ENCODE assay signal across 23 mouse cellular contexts in the genomic region with DNA sequence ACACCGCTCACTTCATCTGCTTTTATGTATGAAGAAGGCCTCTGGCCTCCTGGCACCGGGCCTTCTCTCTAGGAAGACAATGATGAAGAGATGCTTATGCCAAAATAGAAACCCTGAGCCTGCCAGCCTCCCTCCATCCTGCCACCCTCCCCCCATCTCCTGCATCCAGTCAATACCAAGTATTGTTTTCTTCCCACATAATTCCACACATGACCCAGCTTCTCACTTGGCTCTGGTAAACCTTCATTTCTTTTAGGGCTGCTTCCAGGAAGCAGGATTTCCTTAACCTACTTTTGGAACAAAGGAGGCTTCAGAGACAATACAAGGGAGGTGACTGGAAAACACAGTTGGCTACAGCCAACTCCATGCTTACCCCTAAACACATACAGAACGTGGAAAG. TPM values are rescaled to one million over a fixed set of nuclear protein-coding genes. Genes with fewer than 3 reads are reported as not detected.
DNase-seq lines count a peak whose midpoint lies in the region; ATAC-seq and TF ChIP-seq lines count a peak whose summit lies in the region.
"Had no signal": no experiment of that assay in that cellular context is flagged by ENCODE, and none has a peak within 500 bp of the region (broad histone marks: within the 10 kb centered on the region; RNA-seq: fewer than 3 reads in every experiment).

A gene (minus strand): TSS at position 21 of the 400 bp plus-strand sequence.

- no peak for TF ChIP-seq EP300 in heart, adult 2 months (IDR thresholded peaks at IDR 0.05; ENCODE audit: insufficient read depth, low read depth, low read length)

- peak within 1 kb of the TSS; percentile 87 for H3K27ac ChIP-seq in heart, adult 2 months
- H3K27ac ChIP-seq in heart, embryonic 12.5 days (ENCODE audit: poor library complexity, severe bottlenecking) = no peak within 1 kb of the TSS
- H3K27ac ChIP-seq: forebrain, embryonic 12.5 days; hindbrain, embryonic 12.5 days; layer of hippocampus, adult 2 months; lung, embryonic 15.5 days; midbrain, embryonic 10.5 days; stomach, postnatal 0 days had no signal

- H3K27me3 ChIP-seq in heart, adult 2 months (ENCODE audit: control insufficient read depth, insufficient read depth, low read length) = no peaks in the 10 kb centered on the region
- H3K27me3 ChIP-seq in heart, embryonic 12.5 days (replicated peaks) = no peaks in the 10 kb centered on the region
- H3K27me3 ChIP-seq: forebrain, embryonic 12.5 days; hindbrain, embryonic 12.5 days; lung, embryonic 15.5 days had no signal

- no peak within 1 kb of the TSS for H3K4me2 ChIP-seq in heart, embryonic 12.5 days
- H3K4me2 ChIP-seq: forebrain, embryonic 12.5 days; hindbrain, embryonic 12.5 days; lung, embryonic 15.5 days had no signal

- WGBS in heart, adult 2 months = 35% methylated on average over 3 of the region's 3 CpGs
- WGBS in heart, embryonic 12.5 days = 53% methylated on average over 3 of the region's 3 CpGs

- H3K36me3 ChIP-seq in heart, adult 2 months (ENCODE audit: control insufficient read depth, insufficient read depth, low read length) = peaks cover 2% of the 10 kb centered on the region; the same call in 1 of the 2 replicates
- H3K36me3 ChIP-seq in heart, embryonic 12.5 days = no peaks in the 10 kb centered on the region
- H3K36me3 ChIP-seq: forebrain, embryonic 12.5 days; hindbrain, embryonic 12.5 days; lung, embryonic 15.5 days; midbrain, embryonic 10.5 days had no signal

- DNase-seq in heart, adult 2 months = peak; percentile 33 to 43
- DNase-seq in kidney, postnatal 4 days = peak; percentile 14 to 30
- no peak for DNase-seq in kidney, adult 11 months
- DNase-seq in Muller cell, postnatal 12 days (ENCODE audit: inconsistent ontology term) = peak; percentile 22
- DNase-seq in heart, postnatal 10 days = peak; percentile 24 to 32
- no peak for DNase-seq in ovary, adult 18-20 months (ENCODE audit: low spot score)
- DNase-seq: B cell, adult 2 months; cerebellum, adult 9-10 months; gastrocnemius, postnatal 10 days; layer of hippocampus, postnatal 36 days; liver; retina, postnatal 1 day had no signal

- no peak for ATAC-seq in heart, embryonic 12.5 days (ENCODE audit: insufficient number of reproducible peaks, low FRiP score)

- H3K4me3 ChIP-seq in heart, adult 2 months = no peak within 1 kb of the TSS
- H3K4me3 ChIP-seq in heart, embryonic 12.5 days = no peak within 1 kb of the TSS
- H3K4me3 ChIP-seq: forebrain, embryonic 12.5 days; hindbrain, embryonic 12.5 days; layer of hippocampus, adult 2 months; lung, embryonic 15.5 days; midbrain, embryonic 10.5 days had no signal

- no peak for TF ChIP-seq POLR2A in heart, adult 2 months (IDR thresholded peaks at IDR 0.05; ENCODE audit: insufficient read depth, low read depth, low read length)

- H3K79me2 ChIP-seq in heart, adult 2 months (replicated peaks; ENCODE audit: control insufficient read depth, insufficient read depth, low read length) = no peaks in the 10 kb centered on the region

- H3K4me1 ChIP-seq in heart, adult 2 months (ENCODE audit: control insufficient read depth, insufficient read depth, low read length) = peaks cover 15% of the 10 kb centered on the region
- H3K4me1 ChIP-seq in heart, embryonic 12.5 days (replicated peaks) = no peaks in the 10 kb centered on the region
- H3K4me1 ChIP-seq: forebrain, embryonic 12.5 days; hindbrain, embryonic 12.5 days; lung, embryonic 15.5 days; midbrain, embryonic 10.5 days had no signal

- H3K9ac ChIP-seq in heart, adult 2 months (ENCODE audit: low read depth, low read length) = no peak within 1 kb of the TSS
- no peak within 1 kb of the TSS; the same call in 1 of the 2 replicates for H3K9ac ChIP-seq in heart, embryonic 12.5 days
- H3K9ac ChIP-seq: forebrain, embryonic 12.5 days; hindbrain, embryonic 12.5 days; lung, embryonic 15.5 days had no signal

- no peak for TF ChIP-seq CTCF in heart, adult 2 months (IDR thresholded peaks at IDR 0.05)

- intact Hi-C loops in heart, adult 2 months (cut with DNase I) = no loop called here
- intact Hi-C loops in heart, postnatal 10 days (cut with DNase I) = no loop called here

- H3K9me3 ChIP-seq in heart, embryonic 12.5 days (replicated peaks) = no peaks in the 10 kb centered on the region
- H3K9me3 ChIP-seq: forebrain, embryonic 12.5 days; hindbrain, embryonic 12.5 days; lung, embryonic 15.5 days; midbrain, embryonic 10.5 days had no signal

RNA-seq across cellular contexts. Expression of the gene that starts here (rescaled TPM):
- not detected for total RNA-seq in heart, adult 2 months (2021)
- polyA plus RNA-seq in heart, adult 2 months (2012; rRNA removed) = 0.45 TPM in 1 of 2 replicates, not detected in the other
- polyA plus RNA-seq in heart, embryonic 12.5 days (2016; fragmentation: Nextera tagmentation; extraction: Ambion mirVana) = not detected in 2 replicates
- under 1 TPM in 1 of 2 experiments, not detected in 1; 0.47 TPM for total RNA-seq in heart, postnatal 10 days (2021)
- total RNA-seq: common myeloid progenitor, adult 5-6 weeks; layer of hippocampus, adult 2 months; layer of hippocampus, postnatal 36 days; left cerebral cortex, postnatal 25 days had no signal
- polyA plus RNA-seq: forebrain, embryonic 12.5 days; frontal cortex, adult 2 months; heart, embryonic 14.5 days; hindbrain, embryonic 12.5 days had no signal

Comparison
In these comparisons a context has a peak if more than half of its experiments do, and no peak if none do; other contexts are left out.
1. DNase-seq: peak in kidney, postnatal 4 days (2 of 2) and Muller cell, postnatal 12 days (single experiment); none in kidney, adult 11 months (single experiment) and ovary, adult 18-20 months (single experiment).
2. Peak in DNase-seq and H3K27ac ChIP-seq in heart, adult 2 months; RNA of the gene not detected or under 1 TPM.
3. Peak in DNase-seq in heart, postnatal 10 days; RNA of the gene not detected or under 1 TPM.